8 mouse cellular contexts compared by ENCODE assay signal in the genomic region with DNA sequence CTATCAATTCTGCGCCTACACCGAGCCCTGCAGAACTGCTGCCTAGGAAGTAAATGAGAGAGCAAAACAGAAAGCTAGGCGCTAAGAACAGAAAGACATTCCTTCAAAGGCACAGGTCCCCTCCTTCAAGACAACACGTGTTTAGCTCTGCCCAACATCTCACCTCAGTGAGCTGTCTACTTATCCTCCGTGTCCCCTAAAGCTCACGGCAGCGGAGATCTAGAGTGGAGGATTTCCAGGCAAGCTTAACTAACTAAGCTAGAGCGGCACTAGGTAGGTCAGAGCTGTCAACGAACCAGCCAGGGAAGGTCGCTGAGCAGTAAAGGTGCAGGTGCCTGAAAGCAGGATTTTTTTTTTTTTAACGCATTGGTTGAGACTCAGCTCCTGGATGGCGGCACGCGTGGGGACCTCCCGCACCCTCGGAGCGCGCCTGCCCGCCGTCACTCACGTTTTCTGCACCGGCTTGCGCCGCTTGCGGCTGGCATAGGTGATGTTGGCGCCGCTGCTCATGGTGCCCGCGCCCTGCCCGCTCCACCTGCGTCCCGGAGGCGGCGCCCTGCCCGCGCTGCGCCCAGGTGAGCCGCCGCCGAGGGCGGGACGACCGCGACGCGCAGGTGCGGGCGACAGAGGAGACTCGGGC. TPM values are rescaled to one million over a fixed set of nuclear protein-coding genes. Genes with fewer than 3 reads are reported as not detected.
A peak's percentile ranks its signal among the peaks of the same experiment; 100 is the strongest.
DNase-seq lines count a peak whose midpoint lies in the region; ATAC-seq and TF ChIP-seq lines count a peak whose summit lies in the region.

No protein-coding gene starts in this region.

- H3K9ac ChIP-seq in limb, embryonic 14.5 days (ENCODE audit: low read depth, low read length, severe bottlenecking), result peak overlapping the region; percentile 64
- H3K9ac ChIP-seq in midbrain, embryonic 13.5 days (replicated peaks), result peak overlapping the region; percentile 75
- H3K9ac ChIP-seq in stomach, embryonic 14.5 days (replicated peaks; ENCODE audit: low read depth, low read length), result peak overlapping the region; percentile 81

- H3K9me3 ChIP-seq in limb, embryonic 14.5 days (ENCODE audit: control insufficient read depth, low read length), result no peaks in the 10 kb centered on the region
- H3K9me3 ChIP-seq in midbrain, embryonic 13.5 days, result no peaks in the 10 kb centered on the region
- H3K9me3 ChIP-seq in stomach, embryonic 14.5 days (ENCODE audit: control insufficient read depth, low read depth, low read length), result no peaks in the 10 kb centered on the region

- peak overlapping the region; percentile 76 for H3K4me3 ChIP-seq in cerebellum, adult 2 months (replicated peaks; ENCODE audit: insufficient read depth, low read depth, low read length)
- H3K4me3 ChIP-seq in limb, embryonic 14.5 days (replicated peaks; ENCODE audit: low read length), result peak overlapping the region; percentile 75
- H3K4me3 ChIP-seq in midbrain, embryonic 13.5 days (replicated peaks), result peak overlapping the region; percentile 83
- peak overlapping the region; percentile 89 for H3K4me3 ChIP-seq in stomach, embryonic 14.5 days (ENCODE audit: low read depth, low read length)

- H3K36me3 ChIP-seq in limb, embryonic 14.5 days (ENCODE audit: control insufficient read depth, insufficient read depth, low read length), result no peaks in the 10 kb centered on the region
- H3K36me3 ChIP-seq in midbrain, embryonic 13.5 days, result no peaks in the 10 kb centered on the region
- H3K36me3 ChIP-seq in stomach, embryonic 14.5 days (ENCODE audit: control insufficient read depth, insufficient read depth, low read length), result no peaks in the 10 kb centered on the region

- no peak for TF ChIP-seq CTCF in cerebellum, adult 2 months (IDR thresholded peaks at IDR 0.05; ENCODE audit: borderline replicate concordance, insufficient read depth, low read depth, low read length)

- H3K27ac ChIP-seq in cerebellum, adult 2 months (ENCODE audit: insufficient read depth, low read length), result peak overlapping the region; percentile 35
- no peak overlapping the region for H3K27ac ChIP-seq in limb, embryonic 14.5 days (replicated peaks; ENCODE audit: low read depth, low read length)
- no peak overlapping the region for H3K27ac ChIP-seq in midbrain, embryonic 13.5 days
- peak overlapping the region; percentile 61; the same call in 1 of the 2 replicates for H3K27ac ChIP-seq in stomach, embryonic 14.5 days (ENCODE audit: low read length)

- H3K4me2 ChIP-seq in limb, embryonic 14.5 days (replicated peaks; ENCODE audit: low read depth, low read length, severe bottlenecking), result peak overlapping the region; percentile 100
- H3K4me2 ChIP-seq in midbrain, embryonic 13.5 days (replicated peaks), result peak overlapping the region; percentile 98
- peak overlapping the region; percentile 94 for H3K4me2 ChIP-seq in stomach, embryonic 14.5 days (replicated peaks; ENCODE audit: low read depth, low read length)

- TF ChIP-seq POLR2A in cerebellum, adult 2 months (IDR thresholded peaks at IDR 0.05; ENCODE audit: borderline replicate concordance, insufficient read depth, low read length), result no peak
- no peak for TF ChIP-seq POLR2A in limb, embryonic 14.5 days (IDR thresholded peaks at IDR 0.05; ENCODE audit: borderline replicate concordance, extremely low read depth, insufficient read depth, insufficient read length)

- peak; percentile 50 for DNase-seq in cerebellum, adult 11 months
- DNase-seq in cerebellum, adult 9-11 months, result no peak
- DNase-seq in cerebellum, adult 2 months, result peak in 1 of 2 experiments; percentile 68
- DNase-seq in frontal cortex, postnatal 36 days (ENCODE audit: low spot score in 2 of 2), result peak; percentile 33 to 45
- DNase-seq in kidney, adult 8-10 months, result peak; percentile 46 to 54
- no peak for DNase-seq in limb, embryonic 14.5 days (ENCODE audit: low spot score)

- ATAC-seq in limb, embryonic 14.5 days (ENCODE audit: low FRiP score, low read depth), result peak; percentile 13; the same call in 1 of the 2 replicates
- ATAC-seq in midbrain, embryonic 13.5 days, result no peak
- no peak; the same call in none of the 2 replicates for ATAC-seq in stomach, embryonic 14.5 days (ENCODE audit: insufficient number of reproducible peaks, insufficient read depth, low FRiP score, low read depth)

- 1% methylated on average over 48 of the region's 49 CpGs for WGBS in cerebellum, adult 2 months
- WGBS in limb, embryonic 14.5 days, result under 1% methylated on average over 44 of the region's 49 CpGs
- 2% methylated on average over 42 of the region's 49 CpGs for WGBS in midbrain, embryonic 13.5 days
- WGBS in stomach, embryonic 14.5 days, result under 1% methylated on average over 49 of the region's 49 CpGs

- no peaks in the 10 kb centered on the region for H3K27me3 ChIP-seq in cerebellum, adult 2 months (ENCODE audit: control insufficient read depth, insufficient read depth, low read length)
- H3K27me3 ChIP-seq in limb, embryonic 14.5 days (ENCODE audit: control insufficient read depth, insufficient read depth, low read length), result 0 out of 2 replicates have a peak, but pooled peaks cover 12% of the 10 kb centered on the region
- H3K27me3 ChIP-seq in midbrain, embryonic 13.5 days, result 0 out of 2 replicates have a peak, but pooled peaks cover 10% of the 10 kb centered on the region
- H3K27me3 ChIP-seq in stomach, embryonic 14.5 days (ENCODE audit: control insufficient read depth, insufficient read depth, low read length), result no peaks in the 10 kb centered on the region

- H3K4me1 ChIP-seq in cerebellum, adult 2 months (ENCODE audit: control insufficient read depth, insufficient read depth, low read length), result no peaks in the 10 kb centered on the region
- no peaks in the 10 kb centered on the region; the same call in 1 of the 2 replicates for H3K4me1 ChIP-seq in limb, embryonic 14.5 days (ENCODE audit: control insufficient read depth, insufficient read depth, low read length)
- peaks cover 3% of the 10 kb centered on the region; the same call in 1 of the 2 replicates for H3K4me1 ChIP-seq in midbrain, embryonic 13.5 days (replicated peaks)
- H3K4me1 ChIP-seq in stomach, embryonic 14.5 days (ENCODE audit: control insufficient read depth, insufficient read depth, low read length), result no peaks in the 10 kb centered on the region; the same call in 1 of the 2 replicates

RNA-seq across cellular contexts. Expression of a gene that starts 0.6 kb away (rescaled TPM):
- polyA plus RNA-seq in cerebellum, adult 2 months (2012; rRNA removed), result 2.4 and 2.8 TPM in 2 replicates
- polyA plus RNA-seq in limb, embryonic 14.5 days (2012; rRNA removed), result 10.2 and 10.7 TPM in 2 replicates
- 19.5 and 23.7 TPM in 2 replicates for polyA plus RNA-seq in limb, embryonic 14.5 days (2014; fragmentation: Nextera tagmentation; extraction: Ambion mirVana)
- 1.4 and 1.5 TPM in 2 replicates for polyA plus RNA-seq in midbrain, embryonic 13.5 days (2015; fragmentation: Nextera tagmentation; extraction: Ambion mirVana)
- polyA plus RNA-seq in stomach, embryonic 14.5 days (2014; fragmentation: Nextera tagmentation; extraction: Ambion mirVana), result 22.0 and 22.4 TPM in 2 replicates

Comparison
In these comparisons a context has a peak if more than half of its experiments do, and no peak if none do; other contexts are left out.
1. DNase-seq: peak in cerebellum, adult 11 months (single experiment), frontal cortex, postnatal 36 days (2 of 2) and kidney, adult 8-10 months (2 of 2); none in cerebellum, adult 9-11 months (single experiment) and limb, embryonic 14.5 days (single experiment).
2. H3K27ac ChIP-seq: peak in cerebellum, adult 2 months (single experiment) and stomach, embryonic 14.5 days (single experiment); none in limb, embryonic 14.5 days (single experiment) and midbrain, embryonic 13.5 days (single experiment).
3. Peak in every context shown above with its lines, with median percentiles within 50 percentile points of each other: H3K4me3 ChIP-seq, H3K4me2 ChIP-seq and H3K9ac ChIP-seq.